Mouse (Mus musculus) kidney, adult 8-10 months (tissue): ENCODE data around the gene Gmds.
A peak's percentile ranks its signal among the peaks of the same experiment; 100 is the strongest.

Experiments used
- DNase-seq, 2 experiments: peaks; one replicate each; pipeline ENCODE4 v3.0.0; 2022

Gmds gene

DNA sequence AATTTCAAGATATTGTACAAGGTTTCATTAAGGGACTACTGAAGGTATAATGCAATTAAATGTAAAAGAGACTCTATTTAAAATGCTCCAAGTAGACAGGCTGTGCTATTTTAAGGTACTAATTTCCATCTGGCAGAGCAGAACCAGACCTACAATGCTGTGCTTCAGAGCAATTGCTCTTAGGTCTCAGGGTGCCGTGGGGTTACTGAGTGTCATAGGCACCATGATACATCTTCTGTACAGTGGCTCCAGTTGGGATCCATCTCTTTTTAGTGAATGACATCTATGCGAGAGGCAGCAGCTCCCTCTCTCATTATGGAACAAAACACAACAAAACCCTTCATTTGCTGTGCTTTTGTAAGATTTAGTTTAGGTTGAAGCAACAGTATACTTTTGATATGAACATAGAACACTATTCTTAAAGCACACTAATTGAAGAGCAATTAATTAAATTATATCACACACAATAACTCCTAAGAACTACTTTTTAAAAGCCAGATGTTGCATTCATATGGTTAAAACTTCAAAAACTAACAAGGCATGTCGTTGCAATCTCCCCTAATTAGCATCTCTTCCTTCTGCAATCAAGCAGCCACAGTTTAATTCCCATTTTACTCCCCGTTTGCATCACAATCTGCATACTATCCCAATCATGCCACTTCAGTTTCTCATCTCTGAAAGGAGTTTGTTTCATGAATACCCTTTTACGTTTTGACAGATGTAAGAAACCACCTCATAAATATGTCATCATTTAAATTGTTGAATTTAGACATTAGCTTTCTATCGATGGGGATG, 317.9 kb downstream of the Gmds start:
- DNase-seq, result no peak

DNA sequence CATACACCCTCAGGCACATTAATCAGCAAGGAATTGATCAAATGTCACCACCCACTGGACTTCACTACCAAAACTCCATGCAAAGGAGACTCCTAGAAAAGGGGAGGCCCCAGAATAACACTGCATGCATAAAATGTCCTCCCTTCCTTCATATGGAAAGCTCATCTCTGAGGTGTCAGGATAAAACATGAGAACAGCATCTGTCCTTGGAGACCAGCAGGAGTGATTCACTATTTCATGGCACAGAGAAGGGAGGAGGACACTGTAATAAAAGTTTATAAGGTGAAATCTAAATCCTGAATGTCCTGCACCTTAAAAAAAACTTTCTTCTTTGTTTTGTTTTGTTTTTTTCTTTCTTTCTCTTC, 319.3 kb downstream of the Gmds start:
- no peak for DNase-seq

DNA sequence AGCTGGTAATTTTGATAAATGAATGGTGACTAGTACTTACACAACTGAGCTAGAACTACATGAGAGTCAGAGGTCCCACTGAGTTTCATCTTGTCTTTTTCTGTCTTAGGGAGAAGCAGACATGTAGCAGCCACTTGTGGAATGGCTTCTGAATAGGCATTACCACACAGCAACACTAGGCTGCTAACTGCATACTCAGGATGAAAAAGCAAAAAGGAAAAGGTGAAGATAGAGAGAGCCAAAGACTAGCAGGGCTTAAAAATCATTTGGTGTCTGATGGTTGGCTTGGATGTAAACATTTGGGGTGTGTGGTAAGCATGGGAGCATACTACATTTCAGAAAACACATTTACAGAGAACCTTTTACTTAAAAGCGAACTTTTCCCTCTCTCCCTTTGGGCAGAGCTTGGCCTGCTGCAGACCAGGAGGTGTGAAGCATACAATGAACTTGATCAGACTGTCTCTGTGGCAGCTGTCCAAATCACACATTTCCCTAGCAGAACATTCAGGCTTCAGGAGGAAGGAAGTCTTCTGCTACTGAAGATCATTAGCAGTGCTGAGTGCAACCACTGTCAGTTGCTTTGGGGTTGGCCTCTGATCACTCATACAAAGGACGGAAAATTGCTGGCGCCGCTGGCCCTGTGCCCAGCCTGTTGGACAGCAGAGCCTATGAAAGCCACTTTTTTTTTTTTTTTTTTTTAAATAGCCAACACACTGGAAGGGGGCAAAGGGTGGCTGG, 319.9 kb downstream of the Gmds start:
- DNase-seq, result peak; percentile 91 to 92

DNA sequence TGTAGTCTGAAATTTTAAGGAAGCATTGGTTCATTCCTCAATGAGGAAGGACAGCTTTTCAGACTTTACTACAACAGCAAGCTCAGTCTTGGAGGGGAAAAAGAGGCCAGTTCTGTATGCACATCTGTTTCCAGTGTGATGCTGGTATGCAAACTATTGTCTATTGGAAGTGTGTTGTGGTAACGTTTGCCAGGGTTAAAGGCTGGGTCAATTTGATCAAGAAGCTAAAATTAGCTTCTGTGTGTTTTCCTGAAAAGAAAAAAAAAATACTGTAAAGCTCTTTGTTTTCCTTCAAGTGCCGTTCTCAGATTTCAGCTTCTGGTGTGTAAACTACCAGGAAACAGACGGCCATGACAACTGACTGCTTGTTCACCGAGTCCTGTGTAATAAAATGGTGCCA, 329.7 kb downstream of the Gmds start:
- DNase-seq, result no peak

DNA sequence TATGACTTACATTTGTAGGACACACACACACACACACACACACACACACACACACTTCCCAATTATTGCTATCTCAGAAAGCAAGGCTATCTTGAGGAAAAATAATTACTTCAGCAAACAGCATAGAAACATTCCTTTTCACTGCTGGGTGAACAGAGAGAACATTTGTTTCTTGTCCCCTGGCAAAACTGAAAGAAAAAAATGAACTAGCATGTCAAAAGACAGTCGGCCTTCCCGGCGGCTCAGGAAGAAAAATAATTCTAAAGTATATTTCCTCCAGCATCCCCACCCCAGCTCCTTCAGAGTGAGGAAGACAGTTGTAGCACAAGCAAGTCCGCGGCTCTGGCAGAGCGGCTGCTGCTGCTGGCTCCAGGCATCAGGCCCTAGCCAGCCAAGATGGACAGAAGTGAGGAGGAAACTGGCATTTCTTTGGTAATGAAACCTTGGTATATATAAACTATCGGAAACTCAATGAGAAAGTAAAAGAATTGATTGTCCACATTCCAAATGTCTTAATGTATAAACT, 330.4 kb downstream of the Gmds start:
- no peak for DNase-seq

DNA sequence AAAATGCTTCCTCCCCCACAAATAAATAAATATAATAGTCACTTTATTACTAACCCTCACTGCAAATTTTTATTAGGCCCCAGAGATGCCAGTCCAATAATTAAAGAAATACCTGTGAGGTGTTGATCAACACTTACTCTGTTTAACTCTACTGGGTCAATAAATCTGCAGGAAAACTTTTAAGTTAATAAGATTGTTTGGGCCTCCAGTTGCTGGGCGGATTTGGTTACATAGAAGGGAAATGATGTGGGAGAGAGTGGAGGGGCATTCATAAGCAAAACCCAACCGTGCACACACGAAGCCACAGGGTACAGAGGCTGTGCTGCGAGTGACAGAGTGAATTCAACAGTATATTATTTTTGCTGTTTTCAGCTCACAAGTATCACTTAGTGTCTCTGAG, 345.1 kb downstream of the Gmds start:
- DNase-seq, result no peak

DNA sequence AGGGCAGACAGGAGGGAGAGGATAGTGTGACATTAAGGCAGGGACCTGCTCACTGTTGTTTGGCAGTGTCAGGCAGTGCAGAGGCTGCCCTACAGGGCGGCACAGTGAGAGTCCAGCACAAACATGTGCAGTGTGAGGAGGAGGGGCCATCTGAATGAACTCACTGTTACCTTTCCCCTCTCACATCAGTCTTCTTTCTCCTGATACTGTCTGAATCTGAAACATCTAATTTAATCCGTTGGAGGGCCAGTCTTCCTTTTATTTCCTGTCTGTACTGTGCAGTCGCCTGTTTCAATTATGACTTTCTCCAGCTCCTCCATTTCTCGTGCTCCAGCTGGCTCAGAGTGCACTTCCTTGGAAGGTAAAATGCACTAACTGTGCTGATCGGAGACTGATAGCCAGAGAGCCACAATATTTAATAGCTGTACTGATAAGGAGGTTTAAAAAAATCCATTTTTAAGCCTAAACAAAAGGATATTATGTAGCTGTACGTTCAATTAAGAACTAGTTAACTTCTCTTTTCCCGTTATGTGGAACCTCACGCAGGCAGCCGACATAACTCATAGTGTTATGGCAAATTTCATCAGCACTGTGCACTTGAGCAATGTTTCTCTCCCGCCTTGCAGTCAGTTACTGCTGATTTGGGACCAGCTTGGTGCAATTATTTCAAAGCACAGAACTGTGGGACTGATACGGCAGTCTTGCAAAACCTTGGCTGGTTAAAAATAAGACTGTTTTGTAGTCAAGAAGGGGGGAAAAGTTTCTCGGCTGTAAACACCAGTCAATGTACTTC, 345.9 kb downstream of the Gmds start:
- DNase-seq, result no peak

DNA sequence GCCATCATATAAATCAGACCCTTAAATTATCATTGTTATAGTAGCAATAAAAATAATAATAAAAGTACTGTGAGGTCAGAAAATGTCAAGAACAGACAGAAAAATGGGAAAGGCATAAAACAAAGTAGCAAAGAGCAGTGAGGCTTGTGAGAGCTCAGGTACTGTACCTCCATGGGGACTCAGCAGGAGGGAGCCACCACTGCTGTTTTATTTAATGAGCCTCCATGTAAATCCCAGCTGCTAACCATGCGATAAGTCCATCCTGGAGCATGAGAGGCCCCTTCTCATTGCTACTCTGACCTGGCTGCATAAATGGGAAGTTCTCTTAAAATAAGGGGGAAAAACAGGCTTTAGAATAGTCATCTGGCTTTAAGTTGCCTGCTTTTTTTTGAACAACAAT, 357.3 kb downstream of the Gmds start:
- no peak for DNase-seq

DNA sequence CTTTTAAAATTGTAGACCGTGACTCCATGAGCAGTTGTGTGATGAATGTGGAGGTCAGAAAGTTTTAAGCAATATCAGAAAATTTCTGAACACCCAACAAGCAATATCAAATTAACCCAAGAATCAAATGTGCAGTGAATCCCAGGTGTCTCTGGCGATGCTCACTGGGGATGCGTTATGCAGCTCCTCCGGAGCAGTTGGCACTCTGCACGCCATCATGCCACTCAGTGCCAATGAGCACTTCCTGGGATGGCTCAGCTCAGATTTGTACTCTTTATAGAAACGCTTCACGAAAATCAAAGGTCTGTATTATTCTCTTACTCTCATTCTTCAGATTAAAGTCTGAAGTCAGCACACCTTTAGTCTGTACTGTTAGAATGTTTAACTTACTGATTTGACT, 360.4 kb downstream of the Gmds start:
- DNase-seq, result no peak

DNA sequence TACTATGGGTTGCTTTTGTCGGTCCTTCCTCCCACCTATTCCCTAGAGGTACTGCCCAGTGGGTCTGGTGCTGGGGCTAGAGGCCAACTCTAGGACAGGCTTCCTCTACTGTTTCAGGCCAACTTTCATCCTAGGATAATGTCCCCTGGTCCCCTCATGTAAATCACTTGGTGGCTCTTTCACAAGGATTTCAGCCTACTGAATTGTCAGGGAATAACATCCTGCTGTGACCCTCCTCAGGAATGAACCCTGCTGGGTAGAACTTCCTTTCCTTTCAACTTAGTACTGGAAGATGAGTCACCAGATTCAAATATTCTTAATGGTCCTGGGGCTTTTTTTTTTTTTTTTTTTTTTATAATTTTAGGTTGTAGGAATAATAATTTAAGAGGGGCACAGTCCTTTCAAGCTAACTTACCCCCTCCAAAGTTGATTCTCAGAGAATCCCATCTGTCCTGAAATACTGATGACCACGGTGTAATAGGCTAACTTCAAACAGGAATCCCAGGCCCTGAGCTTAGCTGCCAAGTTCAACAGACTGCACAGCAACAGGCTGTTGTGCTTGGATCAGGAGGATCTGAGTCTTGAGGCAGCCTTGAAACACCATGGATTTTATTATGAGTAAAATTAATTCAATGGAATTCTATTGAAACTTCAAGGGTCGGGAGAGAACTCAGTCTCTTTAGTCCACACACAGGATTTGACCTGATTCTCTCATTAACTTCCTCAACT, 363.6 kb downstream of the Gmds start:
- no peak for DNase-seq

DNA sequence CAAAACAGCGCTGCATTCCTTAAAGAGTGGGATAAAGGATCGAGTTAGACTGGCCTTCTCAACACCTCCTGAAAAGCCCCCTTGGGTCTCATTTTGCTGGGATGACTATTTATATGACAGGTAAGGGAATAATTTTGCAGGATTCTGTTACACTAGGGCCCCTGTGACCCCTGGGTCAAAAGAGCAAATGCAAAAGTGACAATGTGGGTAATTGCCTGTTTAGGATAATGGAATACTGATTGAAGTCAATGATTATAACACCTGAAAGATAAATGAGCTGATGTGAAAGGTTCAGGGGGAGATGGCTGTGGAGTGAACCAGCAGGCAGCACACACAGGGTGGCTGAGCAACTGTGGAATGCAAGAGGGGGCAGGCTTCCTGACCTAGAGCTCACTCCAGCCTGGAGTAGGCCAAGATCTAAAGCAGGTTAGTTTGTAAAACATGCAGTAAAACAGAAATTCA, 367.5 kb downstream of the Gmds start:
- no peak for DNase-seq

DNA sequence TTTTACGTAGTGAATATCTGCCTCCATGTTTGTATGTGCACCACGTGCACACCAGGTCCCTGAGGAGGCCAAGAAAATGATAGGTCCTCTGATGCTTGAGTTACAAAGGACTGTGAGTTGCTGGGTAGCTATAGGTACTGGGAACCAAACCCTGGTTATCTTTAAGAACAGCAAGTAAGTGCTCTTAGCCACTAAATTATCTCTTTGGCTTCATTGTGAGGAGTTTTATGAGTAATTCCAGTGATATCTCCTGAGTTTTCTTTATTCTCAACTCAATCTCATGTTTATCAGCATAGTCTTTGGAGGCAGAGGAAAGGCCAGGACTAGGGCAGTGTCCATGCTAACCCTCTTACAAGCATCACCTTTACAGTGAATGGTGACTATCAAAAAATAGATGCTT, 370.3 kb downstream of the Gmds start:
- DNase-seq, result no peak

DNA sequence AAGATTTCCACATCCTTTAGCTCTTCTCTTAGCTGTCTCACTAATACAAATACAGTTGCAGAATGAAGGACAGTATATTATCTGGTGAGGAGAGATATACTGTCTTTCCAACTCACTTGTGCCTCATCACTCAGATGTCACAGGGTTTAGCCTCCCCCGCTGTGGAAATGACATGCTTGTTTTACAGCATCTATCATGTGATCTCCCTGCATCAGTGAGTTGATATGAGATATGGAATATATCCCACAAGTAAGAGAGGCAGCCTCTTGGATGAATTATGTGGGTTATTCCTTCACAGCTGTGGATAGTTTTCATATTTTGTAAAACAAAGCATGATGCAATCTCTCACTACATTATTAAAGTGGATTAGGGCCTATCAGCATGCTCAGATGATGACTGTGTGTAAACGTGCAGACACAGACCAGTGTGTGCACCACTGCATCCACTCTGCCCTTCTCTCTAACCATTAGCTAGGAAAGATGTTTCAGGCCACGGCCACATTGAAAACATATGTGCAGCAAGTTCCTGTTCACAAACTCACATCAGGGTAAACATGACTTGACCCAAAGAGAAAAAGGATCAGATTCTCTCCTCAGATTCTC, 371.5 kb downstream of the Gmds start:
- DNase-seq, result no peak

DNA sequence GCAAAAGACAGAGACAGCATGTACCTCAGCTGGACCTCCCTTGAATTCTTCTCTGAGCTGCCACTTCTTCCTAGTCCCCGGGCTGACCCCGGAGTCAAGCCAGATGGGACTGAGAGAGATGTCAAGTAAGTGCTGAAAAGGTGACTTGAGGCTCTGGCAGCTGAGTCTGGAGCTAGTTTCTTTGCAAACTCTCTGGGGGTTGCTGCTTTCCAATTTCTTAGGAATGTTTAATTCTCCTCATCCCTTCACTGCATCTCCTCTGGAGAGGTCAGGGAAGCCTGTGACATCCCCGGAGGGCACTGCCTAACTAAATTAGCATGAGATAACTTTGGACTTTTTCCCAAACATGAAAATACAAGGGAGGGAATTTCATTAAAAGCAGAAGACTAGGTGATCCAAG, 378.0 kb downstream of the Gmds start:
- DNase-seq, result no peak

DNA sequence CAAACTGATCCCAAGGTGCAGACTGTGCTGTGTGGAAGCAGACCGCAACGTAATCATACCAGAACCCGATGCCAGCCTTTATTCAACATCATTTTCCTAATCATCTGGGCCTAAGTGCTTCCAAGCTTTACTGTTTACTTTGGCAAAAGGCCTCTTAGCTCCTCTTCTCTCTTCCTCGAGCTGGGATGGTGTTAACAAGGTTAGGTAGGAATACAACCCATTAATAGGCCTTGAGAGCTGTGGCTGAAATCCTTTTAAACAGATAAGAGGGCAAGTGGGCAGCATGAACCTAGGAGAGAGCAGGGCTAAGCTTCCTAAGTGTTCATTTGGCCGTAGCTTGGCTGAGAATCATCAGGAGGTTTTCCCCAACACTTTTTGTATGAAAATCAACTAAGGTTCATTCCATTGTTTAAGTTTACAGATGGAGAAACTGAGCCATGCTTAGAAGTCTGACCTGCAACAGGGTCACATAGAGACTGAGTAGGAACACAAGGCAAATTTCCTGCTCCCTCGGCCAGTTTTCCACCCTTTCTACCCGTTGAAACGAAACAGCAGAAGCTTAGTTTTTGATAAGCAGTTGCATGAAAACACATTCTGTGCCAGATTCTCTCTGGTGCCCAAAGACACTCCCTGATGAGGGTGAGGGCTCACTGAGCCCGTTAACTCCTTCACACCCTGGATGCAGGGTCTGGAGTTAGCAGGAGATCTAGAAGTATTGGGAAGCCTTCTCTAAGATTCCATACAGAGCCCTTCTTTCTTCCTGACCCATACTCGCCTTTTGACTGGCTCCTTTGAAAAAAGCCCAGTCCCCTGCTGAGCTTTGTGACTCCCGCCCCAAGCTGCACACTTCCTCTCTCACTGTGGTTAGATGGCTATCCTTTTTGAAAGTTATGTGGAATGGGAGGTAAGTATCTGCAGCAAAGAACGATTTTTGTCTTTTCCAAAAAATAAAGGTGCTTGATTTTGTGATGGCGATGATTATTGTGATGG, 379.9 kb downstream of the Gmds start:
- no peak for DNase-seq

DNA sequence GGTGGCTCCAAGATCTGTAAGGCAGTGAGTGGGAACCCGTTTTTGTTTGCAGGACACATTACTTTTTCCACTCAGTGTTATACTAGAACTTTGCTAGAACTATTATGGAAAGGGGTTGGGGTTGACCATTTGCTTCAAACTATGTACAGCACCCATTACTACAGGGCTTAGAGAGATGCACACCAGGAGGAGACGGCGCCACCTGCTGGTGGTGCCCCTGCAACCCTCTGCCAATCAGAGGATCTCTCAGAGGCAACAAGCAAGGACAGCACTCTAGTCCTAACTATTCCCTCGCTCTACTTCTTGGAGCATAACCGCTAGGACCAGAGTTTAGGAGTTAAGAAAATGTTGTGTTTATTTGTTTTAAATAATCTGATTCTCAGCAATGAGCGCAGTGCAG, 382.0 kb downstream of the Gmds start:
- DNase-seq, result peak; percentile 53 to 75

DNA sequence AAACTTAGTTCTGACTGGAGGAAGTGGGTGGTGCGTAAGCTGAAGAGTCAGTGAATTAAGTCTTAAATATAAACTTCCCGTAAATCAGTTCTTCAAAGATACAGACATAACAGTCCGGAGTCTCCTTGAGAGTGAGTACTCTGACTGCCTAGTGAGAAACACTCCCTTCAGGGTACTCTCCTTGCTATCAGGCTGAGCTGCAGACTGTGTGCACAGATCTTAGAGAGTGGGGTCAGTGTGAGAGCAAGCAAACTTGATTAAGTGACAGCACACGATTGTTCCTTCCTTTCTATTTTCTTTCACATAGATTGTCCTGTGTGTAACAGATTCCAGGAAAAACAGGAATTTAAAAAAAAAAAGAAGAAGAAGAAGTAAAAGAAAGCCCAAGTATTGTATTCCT, 382.4 kb downstream of the Gmds start:
- no peak for DNase-seq

DNA sequence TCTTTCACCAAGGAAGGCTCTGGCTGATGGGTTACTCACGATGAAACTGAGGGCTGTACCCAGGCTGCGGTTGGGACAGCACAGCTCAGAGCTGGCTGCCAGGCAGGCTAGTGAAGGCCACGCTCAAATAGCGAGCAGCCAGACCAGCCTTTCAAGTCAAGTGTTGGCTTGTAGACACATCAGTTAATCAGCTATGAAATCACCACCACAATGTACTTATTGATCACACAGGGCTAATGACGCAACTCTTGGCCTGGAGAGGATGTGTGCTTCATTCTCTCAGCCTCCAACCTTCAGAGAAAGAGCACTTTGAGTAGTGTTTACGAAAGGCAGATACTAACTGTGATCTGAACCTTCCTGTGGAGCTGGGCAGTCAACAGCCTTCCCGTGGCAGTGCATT, 383.4 kb downstream of the Gmds start:
- no peak for DNase-seq

DNA sequence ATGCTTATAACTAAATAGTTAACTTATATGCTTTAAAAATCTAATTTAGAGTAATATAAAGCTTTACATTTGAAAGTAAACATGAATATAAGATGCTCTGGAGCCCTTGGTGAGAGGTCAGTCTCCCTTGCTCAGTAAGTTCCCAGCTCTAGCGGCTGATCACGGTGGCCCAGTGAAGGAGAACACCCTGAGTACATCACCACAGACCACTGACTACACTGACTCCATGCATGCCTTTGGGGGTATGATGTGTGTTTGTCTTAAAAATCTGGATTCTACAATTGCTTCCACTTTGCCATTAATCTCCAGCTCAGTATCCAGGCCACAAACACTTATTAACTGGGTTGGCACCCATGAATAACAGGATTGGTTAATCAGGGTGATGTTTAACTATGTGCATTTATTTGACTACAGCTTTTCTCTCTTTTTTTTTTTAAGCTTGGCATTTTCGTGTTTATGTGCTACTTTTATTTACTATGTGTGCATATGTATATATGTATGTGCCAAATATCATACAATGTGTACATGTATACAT, 393.8 kb downstream of the Gmds start:
- DNase-seq, result peak; percentile 11 to 12

DNA sequence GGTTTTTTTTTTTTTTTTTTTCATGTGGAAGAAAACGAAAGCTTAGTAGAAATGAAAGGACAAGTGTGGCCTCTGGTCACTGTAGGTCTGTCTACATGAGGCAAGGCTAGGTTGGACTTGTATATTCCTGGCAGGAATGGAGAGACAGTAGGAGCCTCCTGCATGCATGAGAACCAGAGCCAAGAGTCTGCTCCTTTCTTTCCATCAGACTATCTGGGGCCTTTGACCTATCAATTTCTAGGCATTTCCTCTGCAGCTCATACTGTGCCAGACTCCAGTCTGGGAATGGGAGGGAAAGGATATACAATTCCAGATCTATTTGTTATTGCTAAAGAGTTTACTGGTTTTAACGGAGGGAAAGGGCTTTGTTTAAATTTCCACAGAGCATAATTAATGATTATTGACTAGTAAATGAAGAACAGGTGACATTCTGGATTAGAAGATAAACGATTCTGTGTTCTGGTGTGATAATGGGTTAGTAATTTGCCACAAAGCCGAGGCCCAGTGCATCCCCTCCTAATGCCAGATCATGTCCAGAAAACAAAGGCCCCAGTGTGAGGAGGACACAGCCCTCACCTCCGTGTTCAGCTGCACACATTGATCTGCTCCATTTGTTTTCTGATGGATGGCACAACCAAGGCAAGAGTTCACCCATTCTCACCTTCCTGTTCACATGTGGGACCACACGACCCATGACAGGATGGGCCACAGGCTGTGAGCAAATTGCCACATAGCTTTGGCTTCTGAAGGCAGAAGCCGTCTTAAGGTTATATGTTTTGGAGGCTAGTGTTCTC, 394.9 kb downstream of the Gmds start:
- no peak for DNase-seq
